Mouse (Mus musculus) lung, adult 2 months (tissue): ENCODE results near the gene Dhx32.

ENCODE experiments used
- CTCF ChIP-seq: fragments of 200-500 bp; IDR thresholded peaks from 2 replicates; pipeline ENCODE4 v1.5.1; 2011; ENCODE audit warnings: mild to moderate bottlenecking, low read length, control low read depth; ENCODE audit not compliant: insufficient read depth
- POLR2A ChIP-seq: fragments of 200-500 bp; IDR thresholded peaks from 2 replicates; pipeline ENCODE4 v1.6.1; 2011; ENCODE audit warnings: low read depth, mild to moderate bottlenecking, control low read depth, low read length, borderline replicate concordance; ENCODE audit errors: extremely low read depth

GRCm38 (mm10) chr7:133701366-133701765 is 81.2 kb downstream of the Dhx32 start:
- TF ChIP-seq CTCF (no peak), POLR2A (no peak)
